Mouse (Mus musculus) heart, postnatal 25 days (tissue): Measurements from ENCODE around the gene Hist1h3d. TPM values are rescaled to one million over a fixed set of nuclear protein-coding genes. Genes with fewer than 3 reads are reported as not detected.
"Not testable (repeated sequence)": the region's sequence is repeated elsewhere in the genome, so short reads cannot be mapped to it uniquely, and the experiment has no call there.

Experiments
- DNase-seq: peaks from one replicate; pipeline ENCODE4 v3.0.0; 2022; ENCODE audit warnings: low spot score
- intact Hi-C: fragments of 180-260 bp; cut with DNase I; formaldehyde crosslinking; loops from one replicate; pipeline ENCODE4 v1.15.1; 2025
- total RNA-seq, 2 experiments: library from RNA; stranded (reverse); gene quantifications; 2 replicates each; pipeline ENCODE4 v1.2.3; 2021

Hist1h3d gene
- total RNA-seq, 2 experiments from 2014 or later = 3.4 to 3.6 TPM

DNA sequence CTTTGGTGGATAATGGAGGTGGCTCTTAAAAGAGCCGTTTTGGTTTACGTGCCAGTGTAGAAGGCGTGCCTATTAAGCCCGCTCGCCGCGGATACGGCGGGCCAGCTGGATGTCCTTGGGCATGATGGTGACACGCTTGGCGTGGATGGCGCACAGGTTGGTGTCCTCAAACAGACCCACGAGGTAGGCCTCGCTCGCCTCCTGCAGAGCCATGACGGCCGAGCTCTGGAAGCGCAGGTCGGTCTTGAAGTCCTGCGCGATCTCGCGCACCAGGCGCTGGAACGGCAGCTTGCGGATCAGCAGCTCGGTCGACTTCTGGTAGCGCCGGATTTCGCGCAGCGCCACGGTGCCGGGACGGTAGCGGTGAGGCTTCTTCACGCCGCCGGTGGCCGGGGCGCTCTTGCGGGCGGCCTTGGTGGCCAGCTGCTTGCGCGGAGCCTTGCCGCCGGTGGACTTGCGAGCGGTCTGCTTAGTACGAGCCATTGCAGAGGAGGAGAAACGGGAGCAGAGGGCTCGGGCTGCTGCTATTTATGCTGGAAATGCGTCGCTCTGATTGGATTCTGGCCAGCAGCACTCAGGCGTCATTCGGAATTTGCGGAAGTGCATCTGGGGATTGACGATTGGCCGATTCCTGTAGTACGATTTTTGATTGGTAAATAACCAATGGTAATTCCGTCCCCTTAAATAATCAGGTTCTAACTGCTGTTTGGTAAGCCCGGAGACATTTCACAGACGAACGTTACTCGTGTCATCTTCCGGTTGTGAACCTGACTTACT, 13.5 kb upstream of the Hist1h3d start, which contains the start of gene Hist1h3e:
TSS of gene Hist1h3e (minus strand) at position 487 of the 777 bp plus-strand sequence.
- intact Hi-C loops = not testable (repeated sequence)
- DNase-seq = peak; percentile 86

GRCm38 (mm10) chr13:23562699-23563462, 12.7 kb upstream of the Hist1h3d start:
- no peak for DNase-seq
- intact Hi-C loops = no loop called here

GRCm38 (mm10) chr13:23564482-23564881, 11.1 kb upstream of the Hist1h3d start:
- intact Hi-C loops = no loop called here
- no peak for DNase-seq

DNA sequence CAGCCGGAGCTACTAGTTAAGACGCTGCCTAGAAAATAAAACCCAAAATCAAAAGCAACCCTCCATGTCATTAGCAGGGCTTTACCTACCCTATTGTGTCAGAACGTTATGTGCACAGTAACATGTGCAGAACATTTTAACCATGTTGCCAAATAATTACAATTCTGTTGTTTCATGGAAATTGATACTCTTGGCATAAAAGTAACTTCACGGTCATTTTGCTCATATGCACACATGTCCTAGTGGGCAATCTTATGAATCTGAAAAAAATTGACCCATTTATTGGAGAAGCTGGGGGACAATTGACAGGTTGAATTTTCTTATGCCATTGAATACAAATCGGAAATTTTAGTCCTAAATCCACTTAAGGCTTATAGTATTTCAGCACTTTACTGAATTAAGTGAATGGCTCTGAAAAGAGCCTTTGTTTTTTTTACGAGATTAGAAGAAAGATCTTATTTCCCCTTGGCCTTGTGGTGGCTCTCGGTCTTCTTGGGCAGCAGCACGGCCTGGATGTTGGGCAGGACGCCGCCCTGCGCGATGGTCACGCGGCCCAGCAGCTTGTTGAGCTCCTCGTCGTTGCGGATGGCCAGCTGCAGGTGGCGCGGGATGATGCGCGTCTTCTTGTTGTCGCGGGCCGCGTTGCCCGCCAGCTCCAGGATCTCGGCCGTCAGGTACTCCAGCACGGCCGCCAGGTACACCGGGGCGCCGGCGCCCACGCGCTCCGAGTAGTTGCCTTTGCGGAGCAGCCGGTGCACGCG, 5.1 kb upstream of the Hist1h3d start:
- intact Hi-C loops = not testable (repeated sequence)

GRCm38 (mm10) chr13:23571022-23571503, 4.5 kb upstream of the Hist1h3d start, which contains the start of the genes Hist1h2ae and Hist1h2bg:
Gene Hist1h2ae (minus strand): TSS chr13:23571220.
Gene Hist1h2bg (plus strand): TSS chr13:23571396.
- intact Hi-C loops = no loop called here

More for the DNA sequence above, 5.1 kb upstream of the Hist1h3d start:
- DNase-seq = not testable (repeated sequence)

GRCm38 (mm10) chr13:23571504-23572217, 3.9 kb upstream of the Hist1h3d start:
- DNase-seq, intact Hi-C loops: not testable (repeated sequence)

More at GRCm38 (mm10) chr13:23571022-23571503, 4.5 kb upstream of the Hist1h3d start, which contains the start of the genes Hist1h2ae and Hist1h2bg:
- peak; percentile 51 for DNase-seq

- intact Hi-C loops = no loop called here
- no peak for DNase-seq
These were observed 3.1 kb upstream of the Hist1h3d start for GRCm38 (mm10) chr13:23572218-23573033.

DNA sequence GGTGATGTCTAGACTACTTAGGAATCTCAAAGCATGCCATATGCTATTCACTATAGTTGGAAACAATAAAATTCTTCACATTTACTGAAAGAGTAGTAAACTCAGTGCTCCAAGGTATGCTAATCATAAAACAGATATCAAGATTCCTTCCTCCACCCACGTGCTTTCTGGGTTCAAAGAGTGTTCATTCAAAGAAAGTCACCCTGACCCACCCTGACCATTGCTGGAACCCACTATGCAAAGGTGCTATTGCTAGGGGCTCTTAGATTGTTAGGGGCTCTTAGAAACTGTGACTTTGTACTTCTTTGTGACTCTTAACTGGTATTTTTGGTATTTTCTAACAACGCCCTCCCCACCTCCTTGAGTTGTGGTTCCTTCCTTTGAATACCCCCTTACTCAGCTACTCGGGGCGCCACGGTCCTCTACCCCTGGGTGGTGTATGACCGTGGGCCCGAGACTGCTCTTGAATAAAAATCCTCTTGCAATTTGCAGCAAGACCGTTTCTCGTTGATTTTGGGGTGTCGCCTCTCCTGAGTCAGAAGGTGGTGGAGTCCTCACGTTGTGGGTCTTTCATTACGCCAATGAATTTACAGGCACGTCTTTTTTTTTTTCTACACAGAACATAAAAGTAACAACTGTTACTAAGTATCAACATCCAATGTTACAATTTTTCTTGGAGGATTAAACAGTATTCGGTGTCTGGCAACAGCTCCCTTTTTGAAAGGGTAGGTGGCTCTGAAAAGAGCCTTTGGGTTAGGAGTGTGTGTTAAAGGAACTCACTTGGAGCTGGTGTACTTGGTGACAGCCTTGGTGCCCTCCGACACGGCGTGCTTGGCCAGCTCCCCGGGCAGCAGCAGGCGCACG, 2.3 kb upstream of the Hist1h3d start:
- intact Hi-C loops = not testable (repeated sequence)

GRCm38 (mm10) chr13:23573898-23574524, 1.6 kb upstream of the Hist1h3d start, which contains the start of the genes Hist1h2bf and Hist1h2ad:
Gene Hist1h2bf (minus strand): TSS chr13:23574196.
Gene Hist1h2ad (plus strand): TSS chr13:23574381.
- peak; percentile 86 for DNase-seq
- intact Hi-C loops = not testable (repeated sequence)

More for the DNA sequence above, 2.3 kb upstream of the Hist1h3d start:
- DNase-seq = not testable (repeated sequence)

DNA sequence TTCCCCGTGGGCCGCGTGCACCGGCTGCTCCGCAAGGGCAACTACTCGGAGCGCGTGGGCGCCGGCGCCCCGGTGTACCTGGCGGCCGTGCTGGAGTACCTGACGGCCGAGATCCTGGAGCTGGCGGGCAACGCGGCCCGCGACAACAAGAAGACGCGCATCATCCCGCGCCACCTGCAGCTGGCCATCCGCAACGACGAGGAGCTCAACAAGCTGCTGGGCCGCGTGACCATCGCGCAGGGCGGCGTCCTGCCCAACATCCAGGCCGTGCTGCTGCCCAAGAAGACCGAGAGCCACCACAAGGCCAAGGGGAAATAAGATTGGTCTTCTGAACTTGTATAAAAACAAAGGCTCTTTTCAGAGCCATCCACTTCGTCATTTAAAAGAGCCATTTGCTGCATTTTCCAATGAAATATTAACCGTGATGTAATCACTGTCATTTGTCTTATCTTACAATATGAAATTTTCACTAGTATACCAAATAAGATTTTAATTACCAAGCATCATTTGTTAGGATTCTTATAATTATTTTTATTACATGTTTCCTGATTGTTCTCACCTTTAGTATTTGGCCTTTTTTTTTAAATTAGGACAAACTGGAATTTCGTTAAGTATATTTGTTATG, 905 bp upstream of the Hist1h3d start:
- DNase-seq, intact Hi-C loops: not testable (repeated sequence)

DNA sequence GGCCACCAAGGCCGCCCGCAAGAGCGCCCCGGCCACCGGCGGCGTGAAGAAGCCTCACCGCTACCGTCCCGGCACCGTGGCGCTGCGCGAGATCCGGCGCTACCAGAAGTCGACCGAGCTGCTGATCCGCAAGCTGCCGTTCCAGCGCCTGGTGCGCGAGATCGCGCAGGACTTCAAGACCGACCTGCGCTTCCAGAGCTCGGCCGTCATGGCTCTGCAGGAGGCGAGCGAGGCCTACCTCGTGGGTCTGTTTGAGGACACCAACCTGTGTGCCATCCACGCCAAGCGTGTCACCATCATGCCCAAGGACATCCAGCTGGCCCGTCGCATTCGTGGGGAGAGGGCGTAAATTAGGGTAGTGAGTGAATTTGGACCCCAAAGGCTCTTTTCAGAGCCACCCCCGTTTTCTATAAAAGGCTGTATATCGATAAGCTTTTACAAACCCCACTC, 326 bp downstream of the Hist1h3d start:
- intact Hi-C loops = not testable (repeated sequence)

DNA sequence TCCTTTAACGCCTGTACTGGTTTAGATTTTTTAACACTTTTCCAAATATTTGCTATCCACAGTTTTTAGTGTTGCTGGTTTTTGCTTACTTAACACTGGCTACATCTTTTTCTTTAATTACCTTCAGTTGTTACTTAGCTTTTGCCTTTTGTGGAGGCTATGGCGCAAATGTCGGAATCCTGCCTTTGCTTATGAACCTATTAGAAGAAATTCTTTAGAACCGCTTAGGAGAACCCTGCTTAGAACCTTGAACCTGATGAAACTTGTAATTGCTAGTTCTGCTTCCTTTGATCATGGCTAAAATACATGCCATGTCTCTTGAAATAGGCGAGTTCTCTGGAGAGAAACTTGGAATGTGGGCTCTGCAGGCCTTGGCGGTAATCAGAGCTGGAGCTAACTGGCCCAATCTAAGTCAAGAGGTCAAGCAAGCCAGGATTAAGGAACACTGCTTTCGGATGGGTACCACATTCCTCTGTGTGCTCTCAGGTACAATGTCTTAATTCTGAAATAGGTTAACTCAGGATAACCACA, 853 bp downstream of the Hist1h3d start:
- DNase-seq = no peak
- intact Hi-C loops = no loop called here

More for the DNA sequence above, 326 bp downstream of the Hist1h3d start:
- not testable (repeated sequence) for DNase-seq

- no peak for DNase-seq
- intact Hi-C loops = no loop called here
These were observed 1.5 kb downstream of the Hist1h3d start for GRCm38 (mm10) chr13:23576906-23577639.

- intact Hi-C loops = no loop called here
- DNase-seq = no peak
These were observed 2.3 kb downstream of the Hist1h3d start for GRCm38 (mm10) chr13:23577835-23578234.
